Mouse (Mus musculus) hindbrain, embryonic 14.5 days (tissue): ENCODE results near the gene Exosc2. TPM values are rescaled to one million over a fixed set of nuclear protein-coding genes. Genes with fewer than 3 reads are reported as not detected.

Experiments
- ATAC-seq: fragments of 200-750 bp; cut with Nextera tagmentation; 2 replicates; pipeline ENCODE4 v1.8.0; 2017; ENCODE audit warnings: moderate number of reproducible peaks, mild to moderate bottlenecking, moderate TSS enrichment, moderate library complexity; ENCODE audit not compliant: low FRiP score
- DNase-seq: peaks from one replicate; pipeline ENCODE4 v3.0.0-alpha.2; 2015; ENCODE audit warnings: low spot score
- H3K27ac ChIP-seq: fragments of 300-500 bp; sonication (generic); 2 replicates; pipeline ENCODE4 v1.5.1; 2014; ENCODE audit warnings: mild to moderate bottlenecking, moderate library complexity
- H3K27me3 ChIP-seq: fragments of 300-500 bp; sonication (generic); 2 replicates; pipeline ENCODE4 v1.6.1; 2014; ENCODE audit warnings: mild to moderate bottlenecking, low read length, mixed read lengths; ENCODE audit not compliant: control insufficient read depth, insufficient read depth
- H3K36me3 ChIP-seq: fragments of 300-500 bp; sonication (generic); replicated peaks from 2 replicates; pipeline ENCODE4 v1.6.1; 2014; ENCODE audit not compliant: control insufficient read depth, insufficient read depth
- H3K4me1 ChIP-seq: fragments of 300-500 bp; sonication (generic); replicated peaks from 2 replicates; pipeline ENCODE4 v1.6.1; 2014; ENCODE audit warnings: antibody characterized with exemption, low read length, mixed read lengths; ENCODE audit not compliant: control insufficient read depth, insufficient read depth
- H3K4me2 ChIP-seq: fragments of 300-500 bp; sonication (generic); replicated peaks from 2 replicates; pipeline ENCODE4 v1.6.1; 2014; ENCODE audit warnings: mild to moderate bottlenecking, moderate library complexity
- H3K4me3 ChIP-seq: fragments of 300-500 bp; sonication (generic); replicated peaks from 2 replicates; pipeline ENCODE4 v1.5.1; 2014; ENCODE audit warnings: mild to moderate bottlenecking, low read length
- H3K9ac ChIP-seq: fragments of 300-500 bp; sonication (generic); 2 replicates; pipeline ENCODE4 v1.6.1; 2014
- H3K9me3 ChIP-seq: fragments of 300-500 bp; sonication (generic); 2 replicates; pipeline ENCODE4 v1.6.1; 2016; ENCODE audit warnings: low read length; ENCODE audit not compliant: control insufficient read depth
- WGBS: fragments of 180-500 bp; shearing (Covaris S2); extraction: QIAGEN DNeasy Blood & Tissue Kit; methylation state at CpG from one replicate; pipeline ENCODE4 v1.1.7; 2014; 5-methylcytosine and 5-hydroxymethylcytosine counted together
- polyA plus RNA-seq: library from polyadenylated mRNA; unstranded; fragments of >200 nt; fragmentation: Nextera tagmentation; extraction: Ambion mirVana; gene quantifications from 2 replicates; pipeline ENCODE4 v1.2.1, GENCODE M21; 2014

The Exosc2 gene
- polyA plus RNA-seq, 1 experiment from 2014 or later = 33.1 TPM

- no peaks in the 10 kb centered on the region for H3K9me3 ChIP-seq
- peak overlapping the region; percentile 21; the same call in 1 of the 2 replicates for H3K4me2 ChIP-seq
- H3K4me3 ChIP-seq = peak overlapping the region; percentile 13
- 0% methylated on average over 12 of the region's 13 CpGs for WGBS
- no peak overlapping the region for H3K9ac ChIP-seq
- H3K27me3 ChIP-seq = peaks cover 98% of the 10 kb centered on the region
- H3K36me3 ChIP-seq = no peaks in the 10 kb centered on the region
- no peak overlapping the region for H3K27ac ChIP-seq
- H3K4me1 ChIP-seq = peaks cover 24% of the 10 kb centered on the region
- no peak for DNase-seq
- ATAC-seq = no peak
These were observed 31.1 kb upstream of the Exosc2 start for GRCm38 (mm10) chr2:31639466-31639760.

DNA sequence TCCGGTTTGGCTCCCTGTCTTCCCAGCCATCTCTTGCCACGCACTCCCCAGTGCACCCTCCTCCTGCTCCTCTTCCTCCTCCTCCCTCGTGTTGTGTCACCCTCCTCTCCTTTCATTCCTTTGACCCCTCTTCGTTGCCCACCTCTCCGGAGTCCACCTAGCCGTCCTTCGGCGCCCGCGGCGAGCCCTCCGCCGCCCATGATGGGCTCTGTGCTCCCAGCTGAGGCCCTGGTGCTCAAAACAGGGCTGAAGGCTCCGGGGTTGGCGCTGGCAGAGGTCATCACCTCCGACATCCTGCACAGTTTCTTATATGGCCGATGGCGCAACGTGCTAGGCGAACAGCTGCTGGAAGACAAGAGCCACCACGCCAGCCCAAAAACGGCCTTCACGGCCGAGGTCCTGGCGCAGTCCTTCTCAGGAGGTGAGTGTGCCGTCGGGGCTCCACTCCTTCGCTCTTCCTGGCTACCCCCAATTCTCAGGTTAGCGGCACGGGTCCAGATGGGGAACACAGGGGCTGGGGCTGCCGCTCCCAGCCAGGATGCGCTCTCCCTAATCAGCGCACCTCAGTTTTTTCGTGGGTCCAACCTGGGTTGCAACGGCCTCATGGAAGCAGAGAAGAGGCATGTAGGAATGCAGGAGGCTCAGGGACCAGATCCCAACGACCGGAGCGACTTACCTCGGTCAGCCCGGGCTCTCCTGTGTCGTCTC lies 30.5 kb upstream of the Exosc2 start, which contains the start of gene Prdm12:
Prdm12 (plus strand) TSS at position 137 of the 708 bp plus-strand sequence.
- under 1% methylated on average over 41 of the region's 41 CpGs for WGBS
- Histone ChIP-seq H3K4me1 (peaks cover 24% of the 10 kb centered on the region), H3K4me3 (peak within 1 kb of the TSS; percentile 13), H3K27ac (no peak within 1 kb of the TSS), H3K4me2 (peak within 1 kb of the TSS; percentile 28; the same call in 1 of the 2 replicates), H3K9ac (no peak within 1 kb of the TSS), H3K9me3 (no peaks in the 10 kb centered on the region), H3K27me3 (peaks cover 98% of the 10 kb centered on the region), H3K36me3 (no peaks in the 10 kb centered on the region)
- ATAC-seq (no peak), DNase-seq (no peak)

DNA sequence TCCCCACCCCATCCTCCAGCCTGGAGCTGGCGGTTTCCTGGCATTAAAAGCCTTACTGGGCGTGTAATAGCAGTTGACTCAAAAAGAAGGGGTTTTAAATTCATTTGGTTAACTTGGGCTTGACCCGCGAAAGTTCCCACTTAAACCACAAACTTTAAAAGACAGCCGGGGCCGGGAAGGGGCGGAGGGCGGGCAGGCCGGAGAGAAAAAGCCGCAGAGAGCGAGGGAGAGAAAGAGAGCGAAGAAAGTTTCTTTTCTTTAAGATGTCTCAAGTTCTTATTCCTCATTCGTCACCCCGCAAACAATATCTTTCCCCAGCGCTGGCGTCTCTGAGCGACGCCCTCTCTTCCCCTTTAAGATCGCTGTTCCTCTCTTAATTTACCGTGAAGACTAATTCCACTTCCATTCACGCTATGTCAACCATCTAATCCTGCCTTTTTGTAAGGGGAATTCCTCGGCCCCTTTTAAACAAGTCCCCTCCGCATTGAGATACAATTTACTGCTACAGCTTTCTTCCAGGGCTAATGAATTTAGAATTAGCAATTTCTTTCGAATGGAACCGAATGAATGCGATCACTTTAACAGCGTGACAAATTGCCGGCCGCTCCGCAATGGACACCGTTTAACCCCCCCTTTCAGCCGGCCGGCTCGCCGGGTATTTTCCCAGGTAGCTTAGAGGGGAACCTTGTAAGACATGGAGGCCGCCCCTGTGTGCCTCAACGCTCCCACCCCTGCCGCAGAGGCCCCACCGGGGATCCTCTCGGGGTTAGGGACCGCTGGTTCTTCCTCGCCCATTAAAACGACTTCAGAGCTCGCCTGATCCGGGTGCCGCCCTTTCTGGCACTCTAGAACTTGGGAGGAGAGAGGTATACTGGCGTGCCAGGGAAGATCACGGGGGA lies 29.7 kb upstream of the Exosc2 start:
- under 1% methylated on average over 48 of the region's 48 CpGs for WGBS
- Histone ChIP-seq H3K4me1 (peaks cover 19% of the 10 kb centered on the region), H3K9ac (no peak overlapping the region), H3K4me2 (peak overlapping the region; percentile 28), H3K4me3 (peak overlapping the region; percentile 13), H3K27me3 (peaks cover 98% of the 10 kb centered on the region), H3K36me3 (no peaks in the 10 kb centered on the region), H3K9me3 (no peaks in the 10 kb centered on the region), H3K27ac (no peak overlapping the region)
- 0 out of 2 replicates have a peak, but pooled peaks have one; percentile 42 for ATAC-seq
- peak; percentile 61 for DNase-seq

DNA sequence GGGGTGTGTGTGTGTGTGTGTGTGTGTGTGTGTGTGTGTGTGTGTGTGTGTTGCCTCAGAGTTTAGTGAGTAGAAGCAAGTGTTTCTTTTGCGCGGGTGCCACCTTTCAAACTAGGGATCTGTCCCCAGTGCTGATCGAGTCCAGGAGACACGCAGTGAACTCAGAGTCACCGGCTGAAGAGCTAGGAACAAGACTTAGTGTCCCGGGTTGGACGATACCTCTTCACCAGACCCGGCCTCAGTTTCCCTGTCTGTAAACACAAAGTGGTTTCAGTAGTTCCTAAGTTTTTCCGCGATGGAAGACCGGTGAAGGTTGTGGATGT lies 29.0 kb upstream of the Exosc2 start:
- H3K27ac ChIP-seq = no peak overlapping the region
- peaks cover 98% of the 10 kb centered on the region for H3K27me3 ChIP-seq
- no peak for ATAC-seq
- no peak overlapping the region for H3K9ac ChIP-seq
- peak overlapping the region; percentile 13 for H3K4me3 ChIP-seq
- no peaks in the 10 kb centered on the region for H3K9me3 ChIP-seq
- no peak for DNase-seq
- H3K36me3 ChIP-seq = no peaks in the 10 kb centered on the region
- under 1% methylated on average over 11 of the region's 11 CpGs for WGBS
- H3K4me1 ChIP-seq = peaks cover 13% of the 10 kb centered on the region
- H3K4me2 ChIP-seq = peak overlapping the region; percentile 23; the same call in 1 of the 2 replicates

DNA sequence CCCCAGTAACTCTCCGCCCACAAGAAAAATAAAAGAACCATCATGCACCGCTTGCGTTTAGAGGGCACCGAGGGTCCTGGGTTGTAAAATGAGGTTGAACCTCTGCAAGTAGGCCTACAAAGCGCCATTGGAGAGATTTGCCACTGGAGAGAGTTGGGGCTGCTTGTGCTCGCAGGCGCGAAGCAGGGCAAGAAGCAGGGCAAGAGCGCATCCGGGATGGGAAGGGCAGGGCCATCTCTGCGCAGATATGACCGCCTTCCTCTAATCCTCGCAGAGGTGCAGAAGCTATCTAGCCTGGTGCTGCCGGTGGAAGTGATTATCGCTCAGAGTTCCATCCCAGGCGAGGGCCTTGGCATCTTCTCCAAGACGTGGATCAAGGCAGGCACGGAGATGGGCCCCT lies 28.6 kb upstream of the Exosc2 start:
- Histone ChIP-seq H3K4me1 (peaks cover 8% of the 10 kb centered on the region), H3K4me3 (peak overlapping the region; percentile 13), H3K9ac (no peak overlapping the region), H3K4me2 (peak overlapping the region; percentile 23), H3K27me3 (peaks cover 98% of the 10 kb centered on the region), H3K36me3 (no peaks in the 10 kb centered on the region), H3K9me3 (no peaks in the 10 kb centered on the region), H3K27ac (no peak overlapping the region)
- DNase-seq = no peak
- no peak for ATAC-seq
- 3% methylated on average over 18 of the region's 18 CpGs for WGBS

DNA sequence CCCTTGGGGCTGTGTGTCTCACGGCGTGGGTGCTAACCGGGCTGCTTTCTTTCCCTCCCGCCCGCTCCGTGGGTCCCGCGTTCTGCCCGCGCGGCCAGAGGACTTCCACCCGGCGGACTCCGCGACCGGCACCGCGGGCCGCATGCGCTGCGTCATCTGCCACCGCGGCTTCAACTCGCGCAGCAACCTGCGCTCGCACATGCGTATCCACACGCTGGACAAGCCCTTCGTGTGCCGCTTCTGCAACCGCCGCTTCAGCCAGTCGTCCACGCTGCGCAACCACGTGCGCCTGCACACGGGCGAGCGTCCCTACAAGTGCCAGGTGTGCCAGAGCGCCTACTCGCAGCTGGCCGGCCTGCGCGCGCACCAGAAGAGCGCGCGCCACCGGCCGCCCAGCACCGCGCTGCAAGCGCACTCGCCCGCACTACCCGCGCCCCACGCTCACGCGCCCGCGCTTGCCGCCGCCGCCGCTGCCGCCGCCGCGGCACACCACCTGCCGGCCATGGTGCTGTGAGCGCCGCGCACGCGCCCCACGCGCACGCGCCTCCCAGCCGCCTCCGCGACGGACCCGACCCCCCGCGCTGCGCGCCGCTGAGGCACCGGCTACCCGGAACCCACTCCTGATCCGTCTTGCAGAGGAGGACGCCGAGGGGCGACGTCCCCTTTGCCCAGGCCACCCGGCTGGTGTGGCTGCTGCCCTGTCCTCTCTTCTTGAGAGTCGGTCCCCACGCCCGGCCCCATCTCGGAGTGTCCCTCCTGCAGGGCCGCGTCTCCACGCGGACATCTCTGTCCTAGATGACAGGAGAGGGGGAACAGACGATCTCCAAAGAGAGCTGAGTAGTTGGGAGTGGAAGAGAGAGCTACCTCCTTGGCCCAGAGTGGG lies 16.3 kb upstream of the Exosc2 start:
- no peak overlapping the region for H3K27ac ChIP-seq
- ATAC-seq = peak; percentile 86
- WGBS = 1% methylated on average over 104 of the region's 109 CpGs

DNA sequence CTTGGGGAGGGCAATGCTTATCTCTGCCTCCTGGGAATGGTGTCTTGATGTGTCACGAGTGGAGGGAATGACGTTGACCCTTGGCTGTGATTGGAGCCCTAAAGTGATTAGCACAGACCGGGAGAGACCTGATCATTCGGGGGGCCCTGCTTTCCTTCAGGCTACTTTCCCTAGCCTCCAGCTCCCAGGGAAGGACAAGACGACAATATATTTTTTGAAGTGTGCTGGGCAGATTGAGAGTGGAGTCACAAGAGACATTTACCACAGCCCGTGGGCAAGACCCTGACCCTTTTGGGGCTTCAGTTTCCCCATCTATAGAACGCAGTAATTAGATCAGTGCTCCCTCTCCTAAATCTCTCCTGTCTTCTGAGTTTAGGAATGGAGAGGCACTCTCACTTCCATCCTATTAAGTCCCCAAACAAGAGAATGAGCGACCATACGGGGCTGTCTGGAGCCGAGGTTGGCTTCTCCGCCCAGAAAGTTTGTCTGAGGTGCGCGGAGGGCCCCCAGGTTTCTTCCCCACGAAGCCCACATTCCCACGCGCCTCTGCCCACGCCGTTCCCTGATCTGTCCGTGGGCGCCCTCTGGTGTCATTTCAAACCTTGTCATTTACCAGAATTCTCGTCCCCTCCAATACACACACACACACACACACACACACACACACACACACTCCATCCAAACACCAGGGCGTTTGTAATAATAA lies 15.5 kb upstream of the Exosc2 start:
- Histone ChIP-seq H3K9ac (peak overlapping the region; percentile 50; the same call in 1 of the 2 replicates), H3K9me3 (no peaks in the 10 kb centered on the region), H3K4me3 (peak overlapping the region; percentile 49), H3K27ac (no peak overlapping the region), H3K36me3 (no peaks in the 10 kb centered on the region), H3K4me2 (peak overlapping the region; percentile 90), H3K27me3 (peaks cover 93% of the 10 kb centered on the region), H3K4me1 (peaks cover 8% of the 10 kb centered on the region; the same call in 1 of the 2 replicates)
- peak; percentile 73 for DNase-seq
- WGBS = 4% methylated on average over 22 of the region's 22 CpGs
- ATAC-seq = no peak

More for the DNA sequence above, 16.3 kb upstream of the Exosc2 start:
- Histone ChIP-seq H3K9ac (peak overlapping the region; percentile 50), H3K4me3 (peak overlapping the region; percentile 49), H3K4me2 (peak overlapping the region; percentile 90), H3K9me3 (no peaks in the 10 kb centered on the region), H3K27me3 (peaks cover 94% of the 10 kb centered on the region), H3K4me1 (peaks cover 8% of the 10 kb centered on the region; the same call in 1 of the 2 replicates), H3K36me3 (no peaks in the 10 kb centered on the region)
- peak; percentile 78 for DNase-seq

DNA sequence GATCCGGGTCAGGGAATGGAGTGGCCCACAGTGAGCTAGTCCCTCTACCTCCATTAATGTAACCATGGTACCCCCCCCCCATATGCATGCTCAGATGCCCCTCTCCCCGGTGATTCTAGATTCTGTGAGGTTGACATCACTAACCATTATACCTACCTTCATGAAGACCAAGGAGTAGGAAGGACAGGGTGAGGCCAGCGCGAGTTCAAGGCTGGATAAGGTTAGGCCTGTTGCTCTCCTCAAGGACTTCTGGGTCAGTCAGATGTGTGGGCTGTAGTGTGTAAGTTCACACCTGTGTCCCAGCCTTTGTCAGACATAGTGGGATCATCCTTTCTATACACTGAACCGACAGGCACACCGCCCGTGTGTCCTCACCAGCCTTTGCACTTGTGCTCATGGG lies 14.1 kb upstream of the Exosc2 start:
- WGBS = 87% methylated on average over 7 of the region's 7 CpGs
- Histone ChIP-seq H3K27ac (no peak overlapping the region), H3K9ac (no peak overlapping the region), H3K4me3 (no peak overlapping the region), H3K4me2 (no peak overlapping the region), H3K36me3 (no peaks in the 10 kb centered on the region), H3K4me1 (peaks cover 8% of the 10 kb centered on the region; the same call in 1 of the 2 replicates), H3K27me3 (peaks cover 82% of the 10 kb centered on the region), H3K9me3 (no peaks in the 10 kb centered on the region)
- ATAC-seq = no peak
- DNase-seq = no peak
